Mouse (Mus musculus): ENCODE measurements around the gene Lmo7. TPM values are rescaled to one million over a fixed set of nuclear protein-coding genes. Genes with fewer than 3 reads are reported as not detected.

Lmo7 gene
- polyA plus RNA-seq (2012; rRNA removed) = 5.2 and 5.3 TPM in 2 replicates

DNA sequence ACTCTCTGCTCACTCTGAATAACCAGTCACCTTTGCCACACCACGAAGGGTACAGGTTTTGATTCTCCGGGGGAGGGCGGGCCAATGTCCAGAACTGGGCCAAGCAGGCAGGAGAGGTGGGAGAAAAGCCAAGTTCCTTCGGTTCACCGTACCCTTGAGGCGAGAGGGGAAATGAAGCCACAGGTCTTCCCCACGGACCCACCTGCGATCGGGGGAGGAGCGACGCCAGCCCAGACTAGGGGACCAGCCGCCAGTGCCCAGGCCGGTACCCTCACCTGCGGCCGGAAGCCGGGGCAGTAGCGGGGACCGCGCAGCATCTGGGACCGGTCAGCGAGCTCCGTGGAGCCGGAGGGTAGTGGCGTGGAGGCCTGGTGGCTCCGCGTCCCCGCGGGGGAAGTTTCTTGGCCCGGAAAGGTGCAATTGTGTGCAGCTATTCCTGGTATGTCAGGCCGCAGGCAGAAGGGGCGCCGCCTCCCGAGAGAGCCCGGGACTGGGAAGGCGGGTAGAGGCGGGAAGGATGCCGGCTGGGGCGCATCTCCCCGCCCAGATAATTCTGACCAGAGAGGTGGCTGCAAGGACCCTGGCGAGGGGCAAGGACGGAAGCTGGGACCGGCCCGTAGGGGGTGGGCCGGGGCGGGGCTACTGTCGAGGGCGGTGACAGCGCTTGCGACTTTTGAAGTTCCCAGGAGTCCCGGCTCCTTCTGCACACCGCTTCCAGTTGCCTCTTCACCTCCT, at the start of gene Lmo7, which contains the start of gene Gm9922:
Gene Lmo7 (plus strand): TSS at position 721 of the 735 bp plus-strand sequence.
Gene Gm9922 (minus strand): TSS at position 578 of the 735 bp plus-strand sequence.

Other genes starting within 250 kb of the Lmo7 start
- 1.2 and 1.3 TPM in 2 replicates for gene Tbc1d4, start 120.8 kb upstream of the Lmo7 start, polyA plus RNA-seq (2012; rRNA removed)
- 26.8 and 27.3 TPM in 2 replicates for gene Commd6, start 89.3 kb upstream of the Lmo7 start, polyA plus RNA-seq (2012; rRNA removed)
- 19.8 and 22.2 TPM in 2 replicates for gene Uchl3, start 76.0 kb upstream of the Lmo7 start, polyA plus RNA-seq (2012; rRNA removed)
- 0.16 TPM in 1 of 2 replicates, not detected in the other for gene Gm9922, start 143 bp upstream of the Lmo7 start, polyA plus RNA-seq (2012; rRNA removed)

Measured in liver, embryonic 18 days (tissue).